Mouse (Mus musculus) neural tube, embryonic 14.5 days (tissue): ENCODE measurements around the gene Ipcef1. TPM values are rescaled to one million over a fixed set of nuclear protein-coding genes. Genes with fewer than 3 reads are reported as not detected.

Source experiments
- ATAC-seq: fragments of 200-750 bp; cut with Nextera tagmentation; 2 replicates; pipeline ENCODE4 v1.8.0; 2017; ENCODE audit warnings: low read depth, mild to moderate bottlenecking, moderate TSS enrichment, moderate library complexity
- H3K27ac ChIP-seq: fragments of 300-500 bp; sonication (generic); 2 replicates; pipeline ENCODE4 v1.5.1; 2014; ENCODE audit warnings: low read depth, mild to moderate bottlenecking, control low read depth, low read length, moderate library complexity, mixed read lengths
- H3K27me3 ChIP-seq: fragments of 300-500 bp; sonication (generic); 2 replicates; pipeline ENCODE4 v1.6.1; 2014; ENCODE audit warnings: low read length; ENCODE audit not compliant: control insufficient read depth, insufficient read depth
- H3K36me3 ChIP-seq: fragments of 300-500 bp; sonication (generic); 2 replicates; pipeline ENCODE4 v1.6.1; 2014; ENCODE audit warnings: low read length, mixed read lengths; ENCODE audit not compliant: control insufficient read depth, insufficient read depth
- H3K4me1 ChIP-seq: fragments of 300-500 bp; sonication (generic); 2 replicates; pipeline ENCODE4 v1.6.1; 2014; ENCODE audit warnings: low read length; ENCODE audit not compliant: control insufficient read depth, insufficient read depth
- H3K4me2 ChIP-seq: fragments of 300-500 bp; sonication (generic); 2 replicates; pipeline ENCODE4 v1.6.1; 2014; ENCODE audit warnings: mild to moderate bottlenecking, low read depth, low read length, control low read depth
- H3K4me3 ChIP-seq: fragments of 300-500 bp; sonication (generic); 2 replicates; pipeline ENCODE4 v1.5.1; 2014; ENCODE audit warnings: low read depth, low read length, control low read depth, mixed read lengths
- H3K9ac ChIP-seq: fragments of 300-500 bp; sonication (generic); replicated peaks from 2 replicates; pipeline ENCODE4 v1.6.1; 2014; ENCODE audit warnings: low read depth, mild to moderate bottlenecking, control low read depth, low read length, mixed read lengths
- H3K9me3 ChIP-seq: fragments of 300-500 bp; sonication (generic); 2 replicates; pipeline ENCODE4 v1.6.1; 2016; ENCODE audit warnings: low read length; ENCODE audit not compliant: control insufficient read depth
- WGBS: fragments of 180-500 bp; shearing (Covaris S2); extraction: QIAGEN DNeasy Blood & Tissue Kit; methylation state at CpG from one replicate; pipeline ENCODE4 v1.1.7; 2014; 5-methylcytosine and 5-hydroxymethylcytosine counted together
- polyA plus RNA-seq: library from polyadenylated mRNA; unstranded; fragments of >200 nt; fragmentation: Nextera tagmentation; extraction: Ambion mirVana; gene quantifications from 2 replicates; pipeline ENCODE4 v1.2.1, GENCODE M21; 2014

Ipcef1 gene
- polyA plus RNA-seq, 1 experiment from 2014 or later = 5.4 TPM

- Histone ChIP-seq H3K4me3 (no peak overlapping the region), H3K4me1 (no peaks in the 10 kb centered on the region), H3K27ac (no peak overlapping the region), H3K9me3 (no peaks in the 10 kb centered on the region), H3K27me3 (no peaks in the 10 kb centered on the region), H3K36me3 (no peaks in the 10 kb centered on the region), H3K4me2 (no peak overlapping the region), H3K9ac (no peak overlapping the region)
- ATAC-seq = peak; percentile 34; the same call in 1 of the 2 replicates
- 74% methylated on average over 8 of the region's 8 CpGs for WGBS
These were observed 84.6 kb downstream of the Ipcef1 start for GRCm38 (mm10) chr10:6967588-6968242.

- no peak overlapping the region for H3K4me3 ChIP-seq
- no peaks in the 10 kb centered on the region for H3K36me3 ChIP-seq
- peak overlapping the region; percentile 10; the same call in 1 of the 2 replicates for H3K27ac ChIP-seq
- no peaks in the 10 kb centered on the region for H3K9me3 ChIP-seq
- 76% methylated on average over 5 of the region's 5 CpGs for WGBS
- H3K27me3 ChIP-seq = no peaks in the 10 kb centered on the region
- no peak overlapping the region for H3K9ac ChIP-seq
- H3K4me2 ChIP-seq = no peak overlapping the region
- no peak for ATAC-seq
- no peaks in the 10 kb centered on the region for H3K4me1 ChIP-seq
These were observed 93.5 kb downstream of the Ipcef1 start for GRCm38 (mm10) chr10:6958791-6959190.

GRCm38 (mm10) chr10:6956357-6956756 is 95.9 kb downstream of the Ipcef1 start:
- Histone ChIP-seq H3K27ac (no peak overlapping the region), H3K27me3 (no peaks in the 10 kb centered on the region), H3K4me2 (no peak overlapping the region), H3K36me3 (no peaks in the 10 kb centered on the region), H3K4me3 (no peak overlapping the region), H3K9me3 (no peaks in the 10 kb centered on the region), H3K4me1 (no peaks in the 10 kb centered on the region), H3K9ac (no peak overlapping the region)
- no peak for ATAC-seq
- 92% methylated on average over 2 of the region's 2 CpGs for WGBS

GRCm38 (mm10) chr10:6954533-6954932 is 97.7 kb downstream of the Ipcef1 start:
- no peak overlapping the region for H3K4me3 ChIP-seq
- no peak overlapping the region for H3K27ac ChIP-seq
- H3K9me3 ChIP-seq = no peaks in the 10 kb centered on the region
- no peaks in the 10 kb centered on the region for H3K27me3 ChIP-seq
- ATAC-seq = no peak
- H3K36me3 ChIP-seq = no peaks in the 10 kb centered on the region
- H3K9ac ChIP-seq = no peak overlapping the region
- no peaks in the 10 kb centered on the region for H3K4me1 ChIP-seq
- no peak overlapping the region for H3K4me2 ChIP-seq

GRCm38 (mm10) chr10:6953115-6953514 is 99.2 kb downstream of the Ipcef1 start:
- Histone ChIP-seq H3K4me1 (no peaks in the 10 kb centered on the region), H3K4me2 (no peak overlapping the region), H3K9me3 (no peaks in the 10 kb centered on the region), H3K36me3 (no peaks in the 10 kb centered on the region), H3K27ac (no peak overlapping the region), H3K4me3 (no peak overlapping the region), H3K9ac (no peak overlapping the region), H3K27me3 (no peaks in the 10 kb centered on the region)
- ATAC-seq = no peak
- WGBS = 73% methylated on average over 1 of the region's 1 CpGs

GRCm38 (mm10) chr10:6936671-6937425 is 115.4 kb downstream of the Ipcef1 start:
- Histone ChIP-seq H3K9me3 (no peaks in the 10 kb centered on the region), H3K4me2 (no peak overlapping the region), H3K4me1 (no peaks in the 10 kb centered on the region), H3K9ac (no peak overlapping the region), H3K27ac (no peak overlapping the region), H3K36me3 (no peaks in the 10 kb centered on the region), H3K27me3 (no peaks in the 10 kb centered on the region), H3K4me3 (no peak overlapping the region)
- no peak for ATAC-seq
- WGBS = 87% methylated on average over 4 of the region's 4 CpGs

- Histone ChIP-seq H3K4me3 (no peak overlapping the region), H3K4me2 (no peak overlapping the region), H3K9ac (no peak overlapping the region), H3K27ac (no peak overlapping the region), H3K9me3 (no peaks in the 10 kb centered on the region), H3K36me3 (no peaks in the 10 kb centered on the region), H3K27me3 (no peaks in the 10 kb centered on the region), H3K4me1 (no peaks in the 10 kb centered on the region)
- ATAC-seq = no peak
- WGBS = 58% methylated on average over 3 of the region's 3 CpGs
These were observed 117.5 kb downstream of the Ipcef1 start for GRCm38 (mm10) chr10:6934776-6935175.

GRCm38 (mm10) chr10:6930889-6931288 is 121.4 kb downstream of the Ipcef1 start:
- Histone ChIP-seq H3K27me3 (no peaks in the 10 kb centered on the region), H3K4me2 (no peak overlapping the region), H3K9me3 (no peaks in the 10 kb centered on the region), H3K4me1 (no peaks in the 10 kb centered on the region), H3K4me3 (no peak overlapping the region), H3K9ac (no peak overlapping the region), H3K36me3 (no peaks in the 10 kb centered on the region), H3K27ac (no peak overlapping the region)
- WGBS = 80% methylated on average over 2 of the region's 2 CpGs
- no peak for ATAC-seq

GRCm38 (mm10) chr10:6930398-6930797 is 121.9 kb downstream of the Ipcef1 start:
- Histone ChIP-seq H3K9ac (no peak overlapping the region), H3K27me3 (no peaks in the 10 kb centered on the region), H3K4me3 (no peak overlapping the region), H3K27ac (no peak overlapping the region), H3K9me3 (no peaks in the 10 kb centered on the region), H3K4me2 (no peak overlapping the region), H3K4me1 (no peaks in the 10 kb centered on the region), H3K36me3 (no peaks in the 10 kb centered on the region)
- 94% methylated on average over 1 of the region's 1 CpGs for WGBS
- no peak for ATAC-seq
